Mouse (Mus musculus) testis, adult 2 months (tissue): Measurements from ENCODE around the gene Tsc22d3.
A peak's percentile ranks its signal among the peaks of the same experiment; 100 is the strongest.

ENCODE experiments used
- CTCF ChIP-seq: fragments of 200-500 bp; IDR thresholded peaks from 2 replicates; pipeline ENCODE4 v1.5.1; 2012; ENCODE audit warnings: low read depth, mild to moderate bottlenecking, inconsistent platforms, low read length, moderate library complexity; ENCODE audit not compliant: control insufficient read depth, insufficient read depth, insufficient replicate concordance
- POLR2A ChIP-seq: fragments of 200-500 bp; IDR thresholded peaks from 2 replicates; pipeline ENCODE4 v1.6.1; 2012; ENCODE audit warnings: low read depth, mild to moderate bottlenecking, inconsistent platforms, low read length, moderate library complexity; ENCODE audit not compliant: control insufficient read depth

DNA sequence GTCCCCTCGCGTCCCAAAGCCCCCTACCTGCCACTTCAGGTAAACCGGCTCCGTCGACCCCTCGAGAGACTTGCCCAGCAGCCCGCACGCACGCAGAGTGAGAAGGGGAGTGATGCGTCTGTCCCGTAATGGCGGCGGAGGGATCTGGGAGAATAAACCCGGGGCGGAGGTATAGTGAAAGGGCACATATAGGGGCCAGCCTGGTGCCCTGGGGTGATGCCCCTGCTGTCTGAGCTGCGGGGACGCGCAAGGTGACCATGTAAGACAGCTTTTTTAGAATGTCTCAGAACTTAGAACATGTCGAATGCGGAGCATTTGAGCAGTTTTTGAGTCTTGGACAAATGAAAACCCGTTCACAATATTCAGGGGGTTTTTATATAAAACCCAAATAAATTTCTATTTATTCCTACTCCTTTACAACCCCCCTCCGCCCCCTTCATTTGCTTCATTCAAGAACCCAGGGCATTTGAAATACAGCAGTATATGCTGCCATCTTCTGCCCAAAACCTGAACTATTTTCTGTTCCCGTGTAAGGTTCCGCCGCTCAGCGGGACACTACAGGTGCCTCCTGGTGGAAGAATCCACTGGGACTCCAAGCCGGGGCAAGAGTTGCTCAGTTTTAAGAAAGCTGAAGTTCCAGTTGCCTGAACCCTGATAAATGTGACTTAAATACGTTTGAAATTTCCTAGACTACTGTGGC is at the start of gene Tsc22d3:
- TF ChIP-seq CTCF: no peak
- TF ChIP-seq POLR2A: peak; percentile 77; the same call in 1 of the 2 replicates
